Mouse (Mus musculus) embryonic facial prominence, embryonic 12.5 days (tissue): ENCODE results near the gene C8g. TPM values are rescaled to one million over a fixed set of nuclear protein-coding genes. Genes with fewer than 3 reads are reported as not detected.

Experiments
- ATAC-seq: fragments of 200-750 bp; cut with Nextera tagmentation; 2 replicates; pipeline ENCODE4 v1.8.0; 2017; ENCODE audit not compliant: insufficient number of reproducible peaks, insufficient read depth, low FRiP score, low TSS enrichment
- H3K27ac ChIP-seq: fragments of 300-500 bp; sonication (generic); 2 replicates; pipeline ENCODE4 v1.5.1; 2016; ENCODE audit warnings: mild to moderate bottlenecking
- H3K27me3 ChIP-seq: fragments of 300-500 bp; sonication (generic); 2 replicates; pipeline ENCODE4 v1.6.1; 2016; ENCODE audit warnings: mild to moderate bottlenecking, moderate library complexity
- H3K36me3 ChIP-seq: fragments of 300-500 bp; sonication (generic); 2 replicates; pipeline ENCODE4 v1.6.1; 2016; ENCODE audit warnings: mild to moderate bottlenecking
- H3K4me1 ChIP-seq: fragments of 300-500 bp; sonication (generic); 2 replicates; pipeline ENCODE4 v1.6.1; 2016
- H3K4me2 ChIP-seq: fragments of 300-500 bp; sonication (generic); replicated peaks from 2 replicates; pipeline ENCODE4 v1.6.1; 2016; ENCODE audit warnings: mild to moderate bottlenecking, moderate library complexity
- H3K4me3 ChIP-seq: fragments of 300-500 bp; sonication (generic); 2 replicates; pipeline ENCODE4 v1.5.1; 2016; ENCODE audit warnings: mild to moderate bottlenecking
- H3K9ac ChIP-seq: fragments of 300-500 bp; sonication (generic); 2 replicates; pipeline ENCODE4 v1.6.1; 2016; ENCODE audit warnings: mild to moderate bottlenecking, moderate library complexity
- H3K9me3 ChIP-seq: fragments of 300-500 bp; sonication (generic); 2 replicates; pipeline ENCODE4 v1.6.1; 2016; ENCODE audit warnings: mild to moderate bottlenecking, moderate library complexity
- WGBS: fragments of 180-500 bp; shearing (Covaris S2); methylation state at CpG from one replicate; pipeline ENCODE4 v1.1.7; 2016; 5-methylcytosine and 5-hydroxymethylcytosine counted together
- polyA plus RNA-seq: library from polyadenylated mRNA; unstranded; fragments of >200 nt; fragmentation: Nextera tagmentation; extraction: Ambion mirVana; gene quantifications from 2 replicates; pipeline ENCODE4 v1.2.1, GENCODE M21; 2016

C8g gene
- polyA plus RNA-seq, 1 experiment from 2014 or later = 6.3 TPM

GRCm38 (mm10) chr2:25497846-25498575 is 3.5 kb downstream of the C8g start:
- no peaks in the 10 kb centered on the region for H3K9me3 ChIP-seq
- H3K9ac ChIP-seq = no peak overlapping the region
- H3K36me3 ChIP-seq = no peaks in the 10 kb centered on the region
- no peak overlapping the region for H3K4me2 ChIP-seq
- H3K27ac ChIP-seq = no peak overlapping the region
- H3K27me3 ChIP-seq = no peaks in the 10 kb centered on the region
- H3K4me3 ChIP-seq = no peak overlapping the region
- H3K4me1 ChIP-seq = peaks cover 13% of the 10 kb centered on the region
- 53% methylated on average over 6 of the region's 6 CpGs for WGBS
- no peak for ATAC-seq

GRCm38 (mm10) chr2:25496462-25496861 is 5.1 kb downstream of the C8g start:
- ATAC-seq = no peak
- H3K27me3 ChIP-seq = no peaks in the 10 kb centered on the region
- H3K4me2 ChIP-seq = no peak overlapping the region
- H3K4me3 ChIP-seq = no peak overlapping the region
- peaks cover 6% of the 10 kb centered on the region for H3K4me1 ChIP-seq
- no peaks in the 10 kb centered on the region for H3K36me3 ChIP-seq
- no peak overlapping the region for H3K27ac ChIP-seq
- no peak overlapping the region for H3K9ac ChIP-seq
- H3K9me3 ChIP-seq = no peaks in the 10 kb centered on the region
- 46% methylated on average over 4 of the region's 4 CpGs for WGBS

- ATAC-seq = no peak
- WGBS = 78% methylated on average over 5 of the region's 5 CpGs
- no peak within 1 kb of the TSS for H3K9ac ChIP-seq
Observed at GRCm38 (mm10) chr2:25493476-25493961, 8.0 kb downstream of the C8g start, which contains the start of gene Lcn12. TSS of gene Lcn12 (minus strand) at chr2:25493911.

GRCm38 (mm10) chr2:25492988-25493387 is 8.5 kb downstream of the C8g start:
- no peak overlapping the region for H3K9ac ChIP-seq
- no peak for ATAC-seq
- no peak overlapping the region for H3K27ac ChIP-seq
- no peaks in the 10 kb centered on the region for H3K4me1 ChIP-seq
- no peak overlapping the region for H3K4me2 ChIP-seq
- no peaks in the 10 kb centered on the region for H3K36me3 ChIP-seq
- no peaks in the 10 kb centered on the region for H3K9me3 ChIP-seq
- no peaks in the 10 kb centered on the region for H3K27me3 ChIP-seq
- 72% methylated on average over 5 of the region's 5 CpGs for WGBS
- H3K4me3 ChIP-seq = no peak overlapping the region

More at GRCm38 (mm10) chr2:25493476-25493961, 8.0 kb downstream of the C8g start, which contains the start of gene Lcn12:
- Histone ChIP-seq H3K4me2 (no peak within 1 kb of the TSS), H3K27me3 (no peaks in the 10 kb centered on the region), H3K4me1 (no peaks in the 10 kb centered on the region), H3K36me3 (no peaks in the 10 kb centered on the region), H3K9me3 (no peaks in the 10 kb centered on the region), H3K4me3 (no peak within 1 kb of the TSS), H3K27ac (no peak within 1 kb of the TSS)

- ATAC-seq = no peak
- 0 out of 2 replicates have a peak, but pooled peaks cover 4% of the 10 kb centered on the region for H3K27me3 ChIP-seq
- H3K9me3 ChIP-seq = no peaks in the 10 kb centered on the region
- no peak overlapping the region for H3K9ac ChIP-seq
- no peak overlapping the region for H3K4me3 ChIP-seq
- H3K36me3 ChIP-seq = no peaks in the 10 kb centered on the region
- WGBS = 80% methylated on average over 7 of the region's 7 CpGs
- no peak overlapping the region for H3K27ac ChIP-seq
- H3K4me2 ChIP-seq = no peak overlapping the region
- H3K4me1 ChIP-seq = no peaks in the 10 kb centered on the region
Observed at GRCm38 (mm10) chr2:25488671-25489068, 12.8 kb downstream of the C8g start.

- no peaks in the 10 kb centered on the region for H3K4me1 ChIP-seq
- H3K27ac ChIP-seq = no peak overlapping the region
- 0 out of 2 replicates have a peak, but pooled peaks cover 4% of the 10 kb centered on the region for H3K27me3 ChIP-seq
- no peak overlapping the region for H3K4me2 ChIP-seq
- H3K36me3 ChIP-seq = no peaks in the 10 kb centered on the region
- H3K9me3 ChIP-seq = no peaks in the 10 kb centered on the region
- WGBS = 72% methylated on average over 6 of the region's 6 CpGs
- no peak overlapping the region for H3K9ac ChIP-seq
- no peak overlapping the region for H3K4me3 ChIP-seq
- no peak for ATAC-seq
Observed at GRCm38 (mm10) chr2:25487965-25488670, 13.4 kb downstream of the C8g start.

- H3K4me2 ChIP-seq = no peak overlapping the region
- no peaks in the 10 kb centered on the region for H3K36me3 ChIP-seq
- no peak overlapping the region for H3K9ac ChIP-seq
- no peaks in the 10 kb centered on the region for H3K4me1 ChIP-seq
- 0 out of 2 replicates have a peak, but pooled peaks cover 4% of the 10 kb centered on the region for H3K27me3 ChIP-seq
- no peak for ATAC-seq
- no peaks in the 10 kb centered on the region for H3K9me3 ChIP-seq
- 64% methylated on average over 11 of the region's 11 CpGs for WGBS
- H3K4me3 ChIP-seq = no peak overlapping the region
- H3K27ac ChIP-seq = no peak overlapping the region
Observed at GRCm38 (mm10) chr2:25484901-25485647, 16.4 kb downstream of the C8g start.

GRCm38 (mm10) chr2:25482969-25483368 is 18.6 kb downstream of the C8g start:
- Histone ChIP-seq H3K27ac (no peak overlapping the region), H3K4me3 (no peak overlapping the region), H3K9me3 (no peaks in the 10 kb centered on the region), H3K4me1 (no peaks in the 10 kb centered on the region), H3K27me3 (0 out of 2 replicates have a peak, but pooled peaks cover 4% of the 10 kb centered on the region), H3K36me3 (no peaks in the 10 kb centered on the region), H3K4me2 (no peak overlapping the region), H3K9ac (no peak overlapping the region)
- 29% methylated on average over 7 of the region's 7 CpGs for WGBS
- ATAC-seq = no peak

- ATAC-seq = no peak
- H3K36me3 ChIP-seq = no peaks in the 10 kb centered on the region
- WGBS = 85% methylated on average over 1 of the region's 1 CpGs
- no peak overlapping the region for H3K9ac ChIP-seq
- no peak overlapping the region for H3K4me3 ChIP-seq
- H3K4me1 ChIP-seq = no peaks in the 10 kb centered on the region
- no peak overlapping the region for H3K4me2 ChIP-seq
- H3K27me3 ChIP-seq = no peaks in the 10 kb centered on the region
- H3K9me3 ChIP-seq = no peaks in the 10 kb centered on the region
- H3K27ac ChIP-seq = no peak overlapping the region
Observed at GRCm38 (mm10) chr2:25480541-25480940, 21.0 kb downstream of the C8g start.

GRCm38 (mm10) chr2:25479551-25480311 is 21.8 kb downstream of the C8g start:
- no peaks in the 10 kb centered on the region for H3K4me1 ChIP-seq
- 76% methylated on average over 10 of the region's 10 CpGs for WGBS
- no peak overlapping the region for H3K9ac ChIP-seq

More at GRCm38 (mm10) chr2:25479551-25480311, 21.8 kb downstream of the C8g start:
- no peaks in the 10 kb centered on the region for H3K36me3 ChIP-seq
- no peak for ATAC-seq
- no peaks in the 10 kb centered on the region for H3K27me3 ChIP-seq
- H3K27ac ChIP-seq = no peak overlapping the region
- no peak overlapping the region for H3K4me3 ChIP-seq
- H3K9me3 ChIP-seq = no peaks in the 10 kb centered on the region
- H3K4me2 ChIP-seq = no peak overlapping the region
